Mouse (Mus musculus): ENCODE measurements around the gene Lrrc26. TPM values are rescaled to one million over a fixed set of nuclear protein-coding genes. Genes with fewer than 3 reads are reported as not detected.

The Lrrc26 gene
- polyA plus RNA-seq (2012; rRNA removed): 0.20 and 0.21 TPM in 2 replicates

- TF ChIP-seq POLR2A (IDR thresholded peaks at IDR 0.05; ENCODE audit: borderline replicate concordance, insufficient read depth, low read length) (peak; percentile 16; the same call in 1 of the 2 replicates), CTCF (IDR thresholded peaks at IDR 0.05; ENCODE audit: borderline replicate concordance, insufficient read depth, low read depth, low read length) (no peak)
These were observed at the start of gene Lrrc26 for GRCm38 (mm10) chr2:25289651-25290050. TSS of gene Lrrc26 (plus strand) at chr2:25289915.

GRCm38 (mm10) chr2:25240310-25240709, 49.4 kb upstream of the Lrrc26 start:
- peak overlapping the region; percentile 35 for H3K4me3 ChIP-seq (replicated peaks; ENCODE audit: insufficient read depth, low read depth, low read length)
- H3K4me1 ChIP-seq (ENCODE audit: control insufficient read depth, insufficient read depth, low read length): peaks cover 31% of the 10 kb centered on the region
- TF ChIP-seq CTCF (IDR thresholded peaks at IDR 0.05; ENCODE audit: borderline replicate concordance, insufficient read depth, low read depth, low read length) (no peak), POLR2A (IDR thresholded peaks at IDR 0.05; ENCODE audit: borderline replicate concordance, insufficient read depth, low read length) (no peak)
- H3K27me3 ChIP-seq (ENCODE audit: control insufficient read depth, insufficient read depth, low read length): no peaks in the 10 kb centered on the region
- no peak for DNase-seq
- no peak overlapping the region for H3K27ac ChIP-seq (ENCODE audit: insufficient read depth, low read length)
- WGBS: 63% methylated on average over 8 of the region's 8 CpGs

More at GRCm38 (mm10) chr2:25289651-25290050, at the start of gene Lrrc26:
- peak within 1 kb of the TSS; percentile 68 for H3K27ac ChIP-seq (ENCODE audit: insufficient read depth, low read length)
- 2% methylated on average over 11 of the region's 11 CpGs for WGBS
- H3K4me1 ChIP-seq (ENCODE audit: control insufficient read depth, insufficient read depth, low read length): peaks cover 67% of the 10 kb centered on the region
- H3K4me3 ChIP-seq (replicated peaks; ENCODE audit: insufficient read depth, low read depth, low read length): peak within 1 kb of the TSS; percentile 29
- DNase-seq: peak; percentile 82 to 86
- H3K27me3 ChIP-seq (ENCODE audit: control insufficient read depth, insufficient read depth, low read length): no peaks in the 10 kb centered on the region

GRCm38 (mm10) chr2:25240723-25241437, 48.8 kb upstream of the Lrrc26 start:
- Histone ChIP-seq H3K27ac (ENCODE audit: insufficient read depth, low read length) (peak overlapping the region; percentile 80; the same call in 1 of the 2 replicates), H3K27me3 (ENCODE audit: control insufficient read depth, insufficient read depth, low read length) (no peaks in the 10 kb centered on the region), H3K4me3 (replicated peaks; ENCODE audit: insufficient read depth, low read depth, low read length) (peak overlapping the region; percentile 77), H3K4me1 (ENCODE audit: control insufficient read depth, insufficient read depth, low read length) (peaks cover 36% of the 10 kb centered on the region)
- DNase-seq: peak; percentile 71 to 81
- TF ChIP-seq CTCF (IDR thresholded peaks at IDR 0.05; ENCODE audit: borderline replicate concordance, insufficient read depth, low read depth, low read length) (no peak), POLR2A (IDR thresholded peaks at IDR 0.05; ENCODE audit: borderline replicate concordance, insufficient read depth, low read length) (peak; percentile 44; the same call in 1 of the 2 replicates)
- 1% methylated on average over 29 of the region's 29 CpGs for WGBS

- Histone ChIP-seq H3K4me3 (replicated peaks; ENCODE audit: insufficient read depth, low read depth, low read length) (peak overlapping the region; percentile 77), H3K27me3 (ENCODE audit: control insufficient read depth, insufficient read depth, low read length) (no peaks in the 10 kb centered on the region), H3K27ac (ENCODE audit: insufficient read depth, low read length) (peak overlapping the region; percentile 80), H3K4me1 (ENCODE audit: control insufficient read depth, insufficient read depth, low read length) (peaks cover 42% of the 10 kb centered on the region)
- 8% methylated on average over 6 of the region's 6 CpGs for WGBS
- DNase-seq: no peak
- no peak for TF ChIP-seq CTCF (IDR thresholded peaks at IDR 0.05; ENCODE audit: borderline replicate concordance, insufficient read depth, low read depth, low read length)
- no peak for TF ChIP-seq POLR2A (IDR thresholded peaks at IDR 0.05; ENCODE audit: borderline replicate concordance, insufficient read depth, low read length)
These were observed 48.3 kb upstream of the Lrrc26 start for GRCm38 (mm10) chr2:25241438-25241775.

- peak within 1 kb of the TSS; percentile 77 for H3K4me3 ChIP-seq (replicated peaks; ENCODE audit: insufficient read depth, low read depth, low read length)
- TF ChIP-seq CTCF (IDR thresholded peaks at IDR 0.05; ENCODE audit: borderline replicate concordance, insufficient read depth, low read depth, low read length): no peak
- peak; percentile 52 for TF ChIP-seq POLR2A (IDR thresholded peaks at IDR 0.05; ENCODE audit: borderline replicate concordance, insufficient read depth, low read length)
- H3K27ac ChIP-seq (ENCODE audit: insufficient read depth, low read length): peak within 1 kb of the TSS; percentile 80
- H3K27me3 ChIP-seq (ENCODE audit: control insufficient read depth, insufficient read depth, low read length): no peaks in the 10 kb centered on the region
- peaks cover 48% of the 10 kb centered on the region for H3K4me1 ChIP-seq (ENCODE audit: control insufficient read depth, insufficient read depth, low read length)
- WGBS: under 1% methylated on average over 59 of the region's 59 CpGs
- peak; percentile 57 to 70 for DNase-seq
These were observed 47.6 kb upstream of the Lrrc26 start, which contains the start of the genes Rnf208 and Cysrt1 for GRCm38 (mm10) chr2:25242101-25242506. TSS of gene Rnf208 (plus strand) at chr2:25242255. TSS of gene Cysrt1 (minus strand) at chr2:25242452.

- 47% methylated on average over 8 of the region's 8 CpGs for WGBS
- H3K4me3 ChIP-seq (replicated peaks; ENCODE audit: insufficient read depth, low read depth, low read length): peak overlapping the region; percentile 77
- no peak for DNase-seq
- H3K4me1 ChIP-seq (ENCODE audit: control insufficient read depth, insufficient read depth, low read length): peaks cover 49% of the 10 kb centered on the region
- no peak for TF ChIP-seq POLR2A (IDR thresholded peaks at IDR 0.05; ENCODE audit: borderline replicate concordance, insufficient read depth, low read length)
- TF ChIP-seq CTCF (IDR thresholded peaks at IDR 0.05; ENCODE audit: borderline replicate concordance, insufficient read depth, low read depth, low read length): no peak
- H3K27ac ChIP-seq (ENCODE audit: insufficient read depth, low read length): peak overlapping the region; percentile 24
- H3K27me3 ChIP-seq (ENCODE audit: control insufficient read depth, insufficient read depth, low read length): no peaks in the 10 kb centered on the region
These were observed 46.4 kb upstream of the Lrrc26 start for GRCm38 (mm10) chr2:25243342-25243741.

- TF ChIP-seq CTCF (IDR thresholded peaks at IDR 0.05; ENCODE audit: borderline replicate concordance, insufficient read depth, low read depth, low read length) (no peak), POLR2A (IDR thresholded peaks at IDR 0.05; ENCODE audit: borderline replicate concordance, insufficient read depth, low read length) (no peak)
These were observed 45.6 kb upstream of the Lrrc26 start for GRCm38 (mm10) chr2:25244144-25244543.

More at GRCm38 (mm10) chr2:25244144-25244543, 45.6 kb upstream of the Lrrc26 start:
- peaks cover 49% of the 10 kb centered on the region for H3K4me1 ChIP-seq (ENCODE audit: control insufficient read depth, insufficient read depth, low read length)
- H3K27me3 ChIP-seq (ENCODE audit: control insufficient read depth, insufficient read depth, low read length): no peaks in the 10 kb centered on the region
- peak overlapping the region; percentile 12 for H3K4me3 ChIP-seq (replicated peaks; ENCODE audit: insufficient read depth, low read depth, low read length)
- WGBS: 73% methylated on average over 4 of the region's 4 CpGs
- no peak for DNase-seq
- peak overlapping the region; percentile 24; the same call in 1 of the 2 replicates for H3K27ac ChIP-seq (ENCODE audit: insufficient read depth, low read length)

Measured in cerebellum, adult 2 months (tissue).